ENCODE assay signal across 17 mouse cellular contexts in genomic region chr2:26175191-26175590, GRCm38 (mm10). TPM values are rescaled to one million over a fixed set of nuclear protein-coding genes. Genes with fewer than 3 reads are reported as not detected.
DNase-seq lines count a peak whose midpoint lies in the region; ATAC-seq lines count a peak whose summit lies in the region.
"Had no signal": no experiment of that assay in that cellular context is flagged by ENCODE, and none has a peak within 500 bp of the region (broad histone marks: within the 10 kb centered on the region; RNA-seq: fewer than 3 reads in every experiment).

No protein-coding gene starts in this region.

- H3K4me3 ChIP-seq in hindbrain, embryonic 12.5 days: no peak overlapping the region
- no peak overlapping the region for H3K4me3 ChIP-seq in hindbrain, embryonic 11.5 days (ENCODE audit: low read depth, low read length)
- no peak overlapping the region for H3K4me3 ChIP-seq in hindbrain, embryonic 13.5 days
- no peak overlapping the region for H3K4me3 ChIP-seq in intestine, embryonic 15.5 days (replicated peaks)
- H3K4me3 ChIP-seq: embryonic facial prominence, embryonic 15.5 days; limb, embryonic 15.5 days had no signal

- no peak for ATAC-seq in hindbrain, embryonic 12.5 days (ENCODE audit: low FRiP score)
- no peak for ATAC-seq in hindbrain, embryonic 11.5 days (ENCODE audit: low FRiP score)
- no peak for ATAC-seq in hindbrain, embryonic 13.5 days (ENCODE audit: low FRiP score)
- no peak for ATAC-seq in intestine, embryonic 15.5 days

- H3K4me2 ChIP-seq in hindbrain, embryonic 12.5 days (replicated peaks): no peak overlapping the region
- H3K4me2 ChIP-seq in hindbrain, embryonic 11.5 days (replicated peaks; ENCODE audit: low read depth, low read length): no peak overlapping the region
- H3K4me2 ChIP-seq in hindbrain, embryonic 13.5 days: no peak overlapping the region
- no peak overlapping the region for H3K4me2 ChIP-seq in intestine, embryonic 15.5 days (replicated peaks)
- H3K4me2 ChIP-seq: embryonic facial prominence, embryonic 15.5 days; limb, embryonic 15.5 days; lung, embryonic 14.5 days had no signal

- peaks cover 13% of the 10 kb centered on the region for H3K27me3 ChIP-seq in hindbrain, embryonic 12.5 days
- no peaks in the 10 kb centered on the region; the same call in 1 of the 2 replicates for H3K27me3 ChIP-seq in hindbrain, embryonic 11.5 days (ENCODE audit: control insufficient read depth, insufficient read depth, low read length)
- H3K27me3 ChIP-seq in hindbrain, embryonic 13.5 days: peaks cover 12% of the 10 kb centered on the region; the same call in 1 of the 2 replicates
- H3K27me3 ChIP-seq in intestine, embryonic 15.5 days (replicated peaks): no peaks in the 10 kb centered on the region
- H3K27me3 ChIP-seq: embryonic facial prominence, embryonic 15.5 days had no signal

- H3K36me3 ChIP-seq in hindbrain, embryonic 12.5 days: no peaks in the 10 kb centered on the region
- H3K36me3 ChIP-seq in hindbrain, embryonic 11.5 days (ENCODE audit: control insufficient read depth, insufficient read depth, low read length): no peaks in the 10 kb centered on the region
- H3K36me3 ChIP-seq in hindbrain, embryonic 13.5 days: no peaks in the 10 kb centered on the region
- no peaks in the 10 kb centered on the region for H3K36me3 ChIP-seq in intestine, embryonic 15.5 days
- H3K36me3 ChIP-seq: embryonic facial prominence, embryonic 15.5 days; limb, embryonic 15.5 days had no signal

- WGBS in hindbrain, embryonic 12.5 days: 36% methylated on average over 4 of the region's 4 CpGs
- 33% methylated on average over 4 of the region's 4 CpGs for WGBS in hindbrain, embryonic 11.5 days
- WGBS in hindbrain, embryonic 13.5 days: 37% methylated on average over 4 of the region's 4 CpGs
- WGBS in intestine, embryonic 15.5 days: 13% methylated on average over 4 of the region's 4 CpGs

- DNase-seq in cerebellum, adult 11-12 months: peak; percentile 47
- no peak for DNase-seq in cerebellum, postnatal 4 days (ENCODE audit: low spot score in 2 of 2)
- no peak for DNase-seq in hindbrain, embryonic 11.5 days (ENCODE audit: low spot score)
- DNase-seq in adrenal gland, adult (ENCODE audit: inconsistent age in 2 of 2, low spot score in 1 of 2): peak; percentile 76 to 89
- no peak for DNase-seq in thymus, postnatal 25 days
- DNase-seq: kidney, postnatal 36 days; lung, embryonic 14.5 days; right cerebral cortex, postnatal 25 days; thymus, postnatal 4 days had no signal

- peak overlapping the region; percentile 5; the same call in 1 of the 2 replicates for H3K27ac ChIP-seq in hindbrain, embryonic 12.5 days
- H3K27ac ChIP-seq in hindbrain, embryonic 11.5 days (ENCODE audit: low read depth, low read length): no peak overlapping the region
- peak overlapping the region; percentile 41 for H3K27ac ChIP-seq in hindbrain, embryonic 13.5 days
- H3K27ac ChIP-seq in intestine, embryonic 15.5 days: no peak overlapping the region
- H3K27ac ChIP-seq: embryonic facial prominence, embryonic 15.5 days; limb, embryonic 15.5 days; macrophage had no signal

- peaks cover 23% of the 10 kb centered on the region for H3K4me1 ChIP-seq in hindbrain, embryonic 12.5 days
- no peaks in the 10 kb centered on the region for H3K4me1 ChIP-seq in hindbrain, embryonic 11.5 days (replicated peaks; ENCODE audit: control insufficient read depth, insufficient read depth, low read length)
- peaks cover 36% of the 10 kb centered on the region for H3K4me1 ChIP-seq in hindbrain, embryonic 13.5 days (replicated peaks)
- H3K4me1 ChIP-seq in intestine, embryonic 15.5 days (replicated peaks): no peaks in the 10 kb centered on the region
- H3K4me1 ChIP-seq: embryonic facial prominence, embryonic 15.5 days; limb, embryonic 15.5 days had no signal

- no peak overlapping the region for H3K9ac ChIP-seq in hindbrain, embryonic 12.5 days
- H3K9ac ChIP-seq in hindbrain, embryonic 11.5 days (ENCODE audit: low read depth, low read length): no peak overlapping the region
- no peak overlapping the region for H3K9ac ChIP-seq in hindbrain, embryonic 13.5 days
- H3K9ac ChIP-seq in intestine, embryonic 15.5 days: no peak overlapping the region
- H3K9ac ChIP-seq: embryonic facial prominence, embryonic 15.5 days; limb, embryonic 15.5 days; lung, embryonic 14.5 days had no signal

- no peaks in the 10 kb centered on the region for H3K9me3 ChIP-seq in hindbrain, embryonic 12.5 days (replicated peaks)
- H3K9me3 ChIP-seq in hindbrain, embryonic 11.5 days (ENCODE audit: control insufficient read depth, low read length): no peaks in the 10 kb centered on the region
- H3K9me3 ChIP-seq in hindbrain, embryonic 13.5 days: no peaks in the 10 kb centered on the region
- H3K9me3 ChIP-seq in intestine, embryonic 15.5 days: no peaks in the 10 kb centered on the region
- H3K9me3 ChIP-seq: embryonic facial prominence, embryonic 15.5 days; limb, embryonic 15.5 days had no signal

RNA-seq across cellular contexts. Expression of gene Lhx3, which starts 32.9 kb away (rescaled TPM):
- polyA plus RNA-seq in hindbrain, embryonic 12.5 days (2016; fragmentation: Nextera tagmentation; extraction: Ambion mirVana): 8.7 and 12.0 TPM in 2 replicates
- 6.1 and 7.4 TPM in 2 replicates for polyA plus RNA-seq in hindbrain, embryonic 11.5 days (2014; fragmentation: Nextera tagmentation; extraction: Ambion mirVana)
- 5.2 and 15.4 TPM in 2 replicates for polyA plus RNA-seq in hindbrain, embryonic 13.5 days (2015; fragmentation: Nextera tagmentation; extraction: Ambion mirVana)
- polyA plus RNA-seq in intestine, embryonic 15.5 days (2015; fragmentation: Nextera tagmentation; extraction: Ambion mirVana): not detected in 2 replicates
- polyA plus RNA-seq: forebrain, embryonic 11.5 days; heart, embryonic 16.5 days; limb, embryonic 15.5 days; lung, embryonic 14.5 days; macrophage had no signal

RNA-seq across cellular contexts. Expression of gene Nacc2, which starts 52.2 kb away (rescaled TPM):
- 12.6 and 15.0 TPM in 2 replicates for polyA plus RNA-seq in hindbrain, embryonic 12.5 days (2016; fragmentation: Nextera tagmentation; extraction: Ambion mirVana)
- 5.7 and 7.2 TPM in 2 replicates for polyA plus RNA-seq in hindbrain, embryonic 11.5 days (2014; fragmentation: Nextera tagmentation; extraction: Ambion mirVana)
- polyA plus RNA-seq in hindbrain, embryonic 13.5 days (2015; fragmentation: Nextera tagmentation; extraction: Ambion mirVana): 12.4 and 14.2 TPM in 2 replicates
- 14.4 and 16.9 TPM in 2 replicates for polyA plus RNA-seq in intestine, embryonic 15.5 days (2015; fragmentation: Nextera tagmentation; extraction: Ambion mirVana)

Comparison
In these comparisons a context has a peak if more than half of its experiments do, and no peak if none do; other contexts are left out.
1. DNase-seq: peak in cerebellum, adult 11-12 months (single experiment) and adrenal gland, adult (2 of 2); none in cerebellum, postnatal 4 days (0 of 2), hindbrain, embryonic 11.5 days (single experiment) and thymus, postnatal 25 days (single experiment).
2. H3K27ac ChIP-seq: peak in hindbrain, embryonic 12.5 days (single experiment) and hindbrain, embryonic 13.5 days (single experiment); none in hindbrain, embryonic 11.5 days (single experiment) and intestine, embryonic 15.5 days (single experiment).